Mouse (Mus musculus) central nervous system, embryonic 11.5 days (tissue): ENCODE results near the gene D11Wsu47e. TPM values are rescaled to one million over a fixed set of nuclear protein-coding genes. Genes with fewer than 3 reads are reported as not detected.

Source experiments
- polyA plus RNA-seq: library from polyadenylated mRNA; depleted of rRNA; stranded (reverse); fragments of >200 nt; gene quantifications from 2 replicates; pipeline ENCODE4 v1.2.3, GENCODE M21; 2012; rRNA removed

D11Wsu47e gene
- polyA plus RNA-seq = 29.6 and 34.9 TPM in 2 replicates

GRCm38 (mm10) chr11:113683957-113684706, at the start of gene D11Wsu47e, which contains the start of gene Fam104a:
TSS of gene D11Wsu47e (plus strand) at chr11:113684412.
TSS of gene Fam104a (minus strand) at chr11:113684155.

GRCm38 (mm10) chr11:113648690-113649352, 35.4 kb upstream of the D11Wsu47e start, which contains the start of gene Cog1:
TSS of gene Cog1 (plus strand) at chr11:113649169.

DNA sequence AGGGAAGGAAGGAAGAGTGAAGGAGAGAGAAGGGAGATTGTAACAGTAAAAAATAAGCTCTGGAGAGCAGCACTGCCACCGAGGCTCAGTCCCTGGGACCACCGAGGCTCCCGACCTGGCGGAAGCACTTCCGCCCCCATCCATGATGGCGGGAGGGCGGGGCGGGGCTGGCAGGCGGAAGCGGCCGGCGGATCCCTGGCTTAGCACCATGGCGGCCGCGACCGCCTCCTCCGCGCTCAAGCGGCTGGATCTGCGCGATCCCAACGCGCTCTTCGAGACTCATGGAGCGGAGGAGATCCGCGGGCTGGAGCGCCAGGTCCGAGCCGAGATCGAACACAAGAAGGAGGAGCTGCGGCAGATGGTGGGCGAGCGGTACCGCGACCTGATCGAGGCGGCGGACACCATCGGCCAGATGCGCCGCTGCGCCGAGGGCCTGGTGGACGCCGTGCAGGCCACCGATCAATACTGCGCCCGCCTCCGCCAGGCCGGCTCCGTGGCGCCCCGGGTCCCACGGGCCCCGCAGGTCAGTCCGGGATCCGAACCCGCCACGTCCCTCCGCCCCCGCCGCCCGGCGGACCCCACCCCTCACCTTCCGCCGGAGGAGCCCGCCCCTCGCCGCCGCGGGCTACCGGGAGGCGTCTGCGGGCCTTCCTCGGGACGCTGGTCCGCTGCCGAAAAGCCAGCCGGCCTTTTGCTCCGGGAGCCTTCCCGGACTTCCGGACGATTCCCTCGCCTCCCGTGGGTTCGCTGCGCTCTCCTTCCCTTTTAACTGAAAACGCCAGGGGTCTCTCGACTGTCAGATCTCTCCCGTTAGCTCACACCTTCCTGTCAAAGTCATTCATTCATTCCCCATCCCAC, 34.6 kb upstream of the D11Wsu47e start, which contains the start of gene Slc39a11:
Gene Slc39a11 (minus strand): TSS at position 727 of the 858 bp plus-strand sequence.

GRCm38 (mm10) chr11:113709731-113710256, 25.6 kb downstream of the D11Wsu47e start, which contains the start of gene Cpsf4l:
TSS of gene Cpsf4l (minus strand) at chr11:113710017.

Other genes starting within 250 kb of the D11Wsu47e start
- gene Sstr2, start 65.1 kb upstream of the D11Wsu47e start, polyA plus RNA-seq = 7.3 and 8.9 TPM in 2 replicates
- gene Cog1, start 35.2 kb upstream of the D11Wsu47e start, polyA plus RNA-seq = 26.3 and 34.5 TPM in 2 replicates
- gene Slc39a11, start 34.3 kb upstream of the D11Wsu47e start, polyA plus RNA-seq = 10.4 and 12.2 TPM in 2 replicates
- gene Fam104a, start 257 bp upstream of the D11Wsu47e start, polyA plus RNA-seq = 25.4 and 32.0 TPM in 2 replicates
- 0.13 and 0.20 TPM in 2 replicates for gene Cpsf4l, start 25.6 kb downstream of the D11Wsu47e start, polyA plus RNA-seq
- 51.8 and 59.7 TPM in 2 replicates for gene Cdc42ep4, start 67.5 kb downstream of the D11Wsu47e start, polyA plus RNA-seq